Mouse (Mus musculus) midbrain, embryonic 14.5 days (tissue): ENCODE data around the gene Fem1a. TPM values are rescaled to one million over a fixed set of nuclear protein-coding genes. Genes with fewer than 3 reads are reported as not detected.
A peak's percentile ranks its signal among the peaks of the same experiment; 100 is the strongest.
"Not testable (repeated sequence)": the region's sequence is repeated elsewhere in the genome, so short reads cannot be mapped to it uniquely, and the experiment has no call there.

Experiments
- ATAC-seq: fragments of 200-750 bp; cut with Nextera tagmentation; 2 replicates; pipeline ENCODE4 v1.8.0; 2017; ENCODE audit warnings: moderate number of reproducible peaks, moderate library complexity; ENCODE audit not compliant: low FRiP score, low TSS enrichment
- DNase-seq: peaks from one replicate; pipeline ENCODE4 v3.0.0-alpha.2; 2015
- H3K27ac ChIP-seq: fragments of 300-500 bp; sonication (generic); replicated peaks from 2 replicates; pipeline ENCODE4 v1.5.1; 2014; ENCODE audit warnings: mild to moderate bottlenecking, low read depth, low read length, moderate library complexity
- H3K27me3 ChIP-seq: fragments of 300-500 bp; sonication (generic); 2 replicates; pipeline ENCODE4 v1.6.1; 2014; ENCODE audit warnings: low read length, control low read depth, mixed read lengths; ENCODE audit not compliant: control insufficient read depth, insufficient read depth
- H3K36me3 ChIP-seq: fragments of 300-500 bp; sonication (generic); 2 replicates; pipeline ENCODE4 v1.6.1; 2014; ENCODE audit warnings: low read length, control low read depth; ENCODE audit not compliant: control insufficient read depth, insufficient read depth
- H3K4me1 ChIP-seq: fragments of 300-500 bp; sonication (generic); 2 replicates; pipeline ENCODE4 v1.6.1; 2014; ENCODE audit warnings: mild to moderate bottlenecking, antibody characterized with exemption, low read length, control low read depth; ENCODE audit not compliant: control insufficient read depth, insufficient read depth
- H3K4me2 ChIP-seq: fragments of 300-500 bp; sonication (generic); 2 replicates; pipeline ENCODE4 v1.6.1; 2014; ENCODE audit warnings: mild to moderate bottlenecking, low read length, moderate library complexity
- H3K4me3 ChIP-seq: fragments of 300-500 bp; sonication (generic); replicated peaks from 2 replicates; pipeline ENCODE4 v1.5.1; 2014; ENCODE audit warnings: low read depth, low read length
- H3K9ac ChIP-seq: fragments of 300-500 bp; sonication (generic); replicated peaks from 2 replicates; pipeline ENCODE4 v1.6.1; 2014; ENCODE audit warnings: mild to moderate bottlenecking, low read length, moderate library complexity
- H3K9me3 ChIP-seq: fragments of 300-500 bp; sonication (generic); 2 replicates; pipeline ENCODE4 v1.6.1; 2016; ENCODE audit warnings: low read length, control low read depth, mixed read lengths; ENCODE audit not compliant: control insufficient read depth
- WGBS: fragments of 180-500 bp; shearing (Covaris S2); extraction: QIAGEN DNeasy Blood & Tissue Kit; methylation state at CpG from one replicate; pipeline ENCODE4 v1.1.7; 2014; 5-methylcytosine and 5-hydroxymethylcytosine counted together
- polyA plus RNA-seq: library from polyadenylated mRNA; unstranded; fragments of >200 nt; fragmentation: Nextera tagmentation; extraction: Ambion mirVana; gene quantifications from 2 replicates; pipeline ENCODE4 v1.2.1, GENCODE M21; 2014

Fem1a gene
- polyA plus RNA-seq, 1 experiment from 2014 or later, result 21.4 TPM

GRCm38 (mm10) chr17:56241541-56242401 is 14.8 kb upstream of the Fem1a start:
- no peak overlapping the region for H3K27ac ChIP-seq
- H3K4me3 ChIP-seq, result peak overlapping the region; percentile 40
- peak overlapping the region; percentile 55 for H3K9ac ChIP-seq
- ATAC-seq (peak; percentile 84), DNase-seq (peak; percentile 83)
- H3K4me1 ChIP-seq, result peaks cover 5% of the 10 kb centered on the region; the same call in 1 of the 2 replicates
- 1% methylated on average over 33 of the region's 33 CpGs for WGBS
- peaks cover 12% of the 10 kb centered on the region; the same call in 1 of the 2 replicates for H3K27me3 ChIP-seq
- peak overlapping the region; percentile 53 for H3K4me2 ChIP-seq
- H3K9me3 ChIP-seq, result no peaks in the 10 kb centered on the region
- no peaks in the 10 kb centered on the region for H3K36me3 ChIP-seq

GRCm38 (mm10) chr17:56245608-56246007 is 11.0 kb upstream of the Fem1a start:
- 56% methylated on average over 7 of the region's 7 CpGs for WGBS
- peaks cover 5% of the 10 kb centered on the region for H3K4me1 ChIP-seq
- no peaks in the 10 kb centered on the region for H3K36me3 ChIP-seq
- no peak overlapping the region for H3K4me2 ChIP-seq
- DNase-seq (no peak), ATAC-seq (no peak)
- no peak overlapping the region for H3K27ac ChIP-seq
- H3K4me3 ChIP-seq, result no peak overlapping the region
- no peaks in the 10 kb centered on the region for H3K9me3 ChIP-seq
- no peak overlapping the region for H3K9ac ChIP-seq
- peaks cover 6% of the 10 kb centered on the region; the same call in 1 of the 2 replicates for H3K27me3 ChIP-seq

GRCm38 (mm10) chr17:56251136-56251829 is 5.3 kb upstream of the Fem1a start:
- DNase-seq (peak; percentile 84), ATAC-seq (peak; percentile 55; the same call in 1 of the 2 replicates)
- H3K4me2 ChIP-seq, result peak overlapping the region; percentile 34
- peak overlapping the region; percentile 78 for H3K27ac ChIP-seq
- H3K9me3 ChIP-seq, result no peaks in the 10 kb centered on the region
- no peaks in the 10 kb centered on the region for H3K27me3 ChIP-seq
- H3K4me3 ChIP-seq, result no peak overlapping the region
- H3K36me3 ChIP-seq, result no peaks in the 10 kb centered on the region
- 0 out of 2 replicates have a peak overlapping the region, but pooled peaks have one; percentile 12 for H3K9ac ChIP-seq
- H3K4me1 ChIP-seq, result peaks cover 8% of the 10 kb centered on the region
- WGBS, result 25% methylated on average over 6 of the region's 6 CpGs

GRCm38 (mm10) chr17:56254695-56255094 is 1.9 kb upstream of the Fem1a start:
- WGBS, result 75% methylated on average over 4 of the region's 4 CpGs
- H3K4me1 ChIP-seq, result peaks cover 22% of the 10 kb centered on the region

GRCm38 (mm10) chr17:56255429-56255828 is 1.2 kb upstream of the Fem1a start:
- Histone ChIP-seq H3K9ac (peak overlapping the region; percentile 27; the same call in 1 of the 2 replicates), H3K27me3 (no peaks in the 10 kb centered on the region), H3K4me1 (peaks cover 22% of the 10 kb centered on the region), H3K27ac (peak overlapping the region; percentile 70), H3K9me3 (no peaks in the 10 kb centered on the region), H3K4me3 (no peak overlapping the region), H3K36me3 (peaks cover 24% of the 10 kb centered on the region), H3K4me2 (peak overlapping the region; percentile 36)
- 23% methylated on average over 9 of the region's 9 CpGs for WGBS
- no peak for ATAC-seq
- DNase-seq, result peak; percentile 71

More at GRCm38 (mm10) chr17:56254695-56255094, 1.9 kb upstream of the Fem1a start:
- H3K4me3 ChIP-seq, result no peak overlapping the region
- no peaks in the 10 kb centered on the region for H3K9me3 ChIP-seq
- ATAC-seq (no peak), DNase-seq (no peak)
- no peak overlapping the region for H3K9ac ChIP-seq
- 0 out of 2 replicates have a peak overlapping the region, but pooled peaks have one; percentile 70 for H3K27ac ChIP-seq
- no peaks in the 10 kb centered on the region for H3K27me3 ChIP-seq
- no peak overlapping the region for H3K4me2 ChIP-seq
- H3K36me3 ChIP-seq, result peaks cover 17% of the 10 kb centered on the region

GRCm38 (mm10) chr17:56255863-56256238 is 759 bp upstream of the Fem1a start:
- Histone ChIP-seq H3K27me3 (no peaks in the 10 kb centered on the region), H3K9me3 (no peaks in the 10 kb centered on the region), H3K4me1 (peaks cover 21% of the 10 kb centered on the region), H3K36me3 (peaks cover 28% of the 10 kb centered on the region), H3K4me3 (peak overlapping the region; percentile 64), H3K4me2 (peak overlapping the region; percentile 61), H3K27ac (peak overlapping the region; percentile 79), H3K9ac (peak overlapping the region; percentile 43)
- WGBS, result under 1% methylated on average over 32 of the region's 32 CpGs
- peak; percentile 100 for DNase-seq
- peak; percentile 91 for ATAC-seq

GRCm38 (mm10) chr17:56257181-56257894 is 728 bp downstream of the Fem1a start:
- Histone ChIP-seq H3K27ac (peak overlapping the region; percentile 76), H3K36me3 (peaks cover 43% of the 10 kb centered on the region), H3K4me3 (peak overlapping the region; percentile 64), H3K9ac (peak overlapping the region; percentile 68), H3K4me2 (peak overlapping the region; percentile 92), H3K27me3 (no peaks in the 10 kb centered on the region), H3K9me3 (no peaks in the 10 kb centered on the region), H3K4me1 (peaks cover 17% of the 10 kb centered on the region)
- ATAC-seq (no peak), DNase-seq (no peak)
- WGBS, result 12% methylated on average over 58 of the region's 58 CpGs

- H3K9ac ChIP-seq, ATAC-seq, H3K27me3 ChIP-seq, H3K27ac ChIP-seq, H3K9me3 ChIP-seq, DNase-seq: not testable (repeated sequence)
- Histone ChIP-seq H3K36me3 (peaks cover 52% of the 10 kb centered on the region), H3K4me2 (peak overlapping the region; percentile 92; the same call in 1 of the 2 replicates), H3K4me1 (peaks cover 17% of the 10 kb centered on the region), H3K4me3 (peak overlapping the region; percentile 64)
- 95% methylated on average over 19 of the region's 19 CpGs for WGBS
Observed at GRCm38 (mm10) chr17:56258269-56258668, 1.7 kb downstream of the Fem1a start.
